Mouse (Mus musculus): ENCODE data around the gene Crebbp. TPM values are rescaled to one million over a fixed set of nuclear protein-coding genes. Genes with fewer than 3 reads are reported as not detected.
"Not testable (repeated sequence)": the region's sequence is repeated elsewhere in the genome, so short reads cannot be mapped to it uniquely, and the experiment has no call there.

Gene Crebbp
- polyA plus RNA-seq, 1 experiment from 2014 or later = 38.4 TPM

GRCm38 (mm10) chr16:4133754-4134153 lies 80.0 kb downstream of the Crebbp start:
- ATAC-seq (ENCODE audit: low FRiP score, low read depth) = no peak
- 90% methylated on average over 1 of the region's 1 CpGs for WGBS
- Histone ChIP-seq H3K4me3 (no peak overlapping the region), H3K27ac (no peak overlapping the region), H3K9me3 (no peaks in the 10 kb centered on the region), H3K4me2 (replicated peaks) (no peak overlapping the region), H3K4me1 (no peaks in the 10 kb centered on the region), H3K9ac (no peak overlapping the region), H3K27me3 (replicated peaks) (no peaks in the 10 kb centered on the region), H3K36me3 (peaks cover 22% of the 10 kb centered on the region)

GRCm38 (mm10) chr16:4128894-4129293 lies 84.9 kb downstream of the Crebbp start:
- no peak overlapping the region for H3K4me3 ChIP-seq
- no peak overlapping the region for H3K9ac ChIP-seq
- no peaks in the 10 kb centered on the region for H3K9me3 ChIP-seq
- H3K27ac ChIP-seq = no peak overlapping the region
- H3K27me3 ChIP-seq (replicated peaks) = no peaks in the 10 kb centered on the region
- H3K4me2 ChIP-seq (replicated peaks) = no peak overlapping the region
- peaks cover 39% of the 10 kb centered on the region for H3K36me3 ChIP-seq
- WGBS = 88% methylated on average over 1 of the region's 1 CpGs
- no peaks in the 10 kb centered on the region for H3K4me1 ChIP-seq
- ATAC-seq (ENCODE audit: low FRiP score, low read depth) = no peak

GRCm38 (mm10) chr16:4117072-4117471 lies 96.7 kb downstream of the Crebbp start:
- 94% methylated on average over 4 of the region's 4 CpGs for WGBS
- Histone ChIP-seq H3K9me3 (no peaks in the 10 kb centered on the region), H3K4me2 (replicated peaks) (no peak overlapping the region), H3K4me1 (no peaks in the 10 kb centered on the region), H3K36me3 (peaks cover 79% of the 10 kb centered on the region), H3K27ac (no peak overlapping the region), H3K27me3 (replicated peaks) (no peaks in the 10 kb centered on the region), H3K4me3 (no peak overlapping the region), H3K9ac (no peak overlapping the region)
- no peak for ATAC-seq (ENCODE audit: low FRiP score, low read depth)

- Histone ChIP-seq H3K9me3 (no peaks in the 10 kb centered on the region), H3K36me3 (peaks cover 54% of the 10 kb centered on the region), H3K27me3 (replicated peaks) (no peaks in the 10 kb centered on the region), H3K4me1 (no peaks in the 10 kb centered on the region), H3K4me3 (no peak overlapping the region), H3K9ac (no peak overlapping the region), H3K4me2 (replicated peaks) (no peak overlapping the region), H3K27ac (no peak overlapping the region)
- 94% methylated on average over 2 of the region's 2 CpGs for WGBS
- ATAC-seq (ENCODE audit: low FRiP score, low read depth) = no peak
Measured at GRCm38 (mm10) chr16:4100374-4100773, 113.4 kb downstream of the Crebbp start.

- Histone ChIP-seq H3K36me3 (peaks cover 74% of the 10 kb centered on the region), H3K27me3 (replicated peaks) (no peaks in the 10 kb centered on the region), H3K9ac (no peak overlapping the region), H3K4me1 (no peaks in the 10 kb centered on the region), H3K4me3 (no peak overlapping the region), H3K27ac (no peak overlapping the region), H3K4me2 (replicated peaks) (no peak overlapping the region), H3K9me3 (no peaks in the 10 kb centered on the region)
- ATAC-seq (ENCODE audit: low FRiP score, low read depth) = no peak
- 98% methylated on average over 1 of the region's 1 CpGs for WGBS
Measured at GRCm38 (mm10) chr16:4097521-4097920, 116.3 kb downstream of the Crebbp start.

- Histone ChIP-seq H3K9me3 (no peaks in the 10 kb centered on the region), H3K27ac (no peak overlapping the region), H3K4me2 (replicated peaks) (no peak overlapping the region), H3K4me3 (no peak overlapping the region), H3K36me3 (peaks cover 79% of the 10 kb centered on the region), H3K27me3 (replicated peaks) (no peaks in the 10 kb centered on the region), H3K9ac (no peak overlapping the region), H3K4me1 (no peaks in the 10 kb centered on the region)
- no peak for ATAC-seq (ENCODE audit: low FRiP score, low read depth)
Measured at GRCm38 (mm10) chr16:4096898-4097297, 116.9 kb downstream of the Crebbp start.

GRCm38 (mm10) chr16:4096141-4096540 lies 117.7 kb downstream of the Crebbp start:
- H3K36me3 ChIP-seq = peaks cover 80% of the 10 kb centered on the region
- no peaks in the 10 kb centered on the region for H3K27me3 ChIP-seq (replicated peaks)
- H3K4me3 ChIP-seq = no peak overlapping the region
- no peaks in the 10 kb centered on the region for H3K9me3 ChIP-seq
- 96% methylated on average over 3 of the region's 3 CpGs for WGBS
- H3K4me1 ChIP-seq = no peaks in the 10 kb centered on the region
- no peak overlapping the region for H3K4me2 ChIP-seq (replicated peaks)
- no peak overlapping the region for H3K9ac ChIP-seq
- no peak for ATAC-seq (ENCODE audit: low FRiP score, low read depth)
- H3K27ac ChIP-seq = no peak overlapping the region

- Histone ChIP-seq H3K27me3 (replicated peaks) (no peaks in the 10 kb centered on the region), H3K36me3 (peaks cover 87% of the 10 kb centered on the region), H3K9ac (no peak overlapping the region), H3K4me1 (no peaks in the 10 kb centered on the region), H3K27ac (no peak overlapping the region), H3K4me3 (no peak overlapping the region), H3K4me2 (replicated peaks) (no peak overlapping the region), H3K9me3 (no peaks in the 10 kb centered on the region)
- ATAC-seq (ENCODE audit: low FRiP score, low read depth) = no peak
- 95% methylated on average over 8 of the region's 8 CpGs for WGBS
Measured at GRCm38 (mm10) chr16:4087214-4087913, 126.4 kb downstream of the Crebbp start.

- no peaks in the 10 kb centered on the region for H3K27me3 ChIP-seq (replicated peaks)
- WGBS = 92% methylated on average over 9 of the region's 9 CpGs
Measured at GRCm38 (mm10) chr16:4085851-4086387, 127.9 kb downstream of the Crebbp start.

GRCm38 (mm10) chr16:4085051-4085450 lies 128.7 kb downstream of the Crebbp start:
- H3K27ac ChIP-seq = no peak overlapping the region
- H3K4me1 ChIP-seq = no peaks in the 10 kb centered on the region
- no peaks in the 10 kb centered on the region for H3K27me3 ChIP-seq (replicated peaks)
- no peak overlapping the region for H3K9ac ChIP-seq
- peaks cover 68% of the 10 kb centered on the region for H3K36me3 ChIP-seq
- no peaks in the 10 kb centered on the region for H3K9me3 ChIP-seq
- H3K4me2 ChIP-seq (replicated peaks) = no peak overlapping the region
- no peak overlapping the region for H3K4me3 ChIP-seq
- 94% methylated on average over 7 of the region's 7 CpGs for whole genome bisulfite sequencing
- ATAC-seq (ENCODE audit: low FRiP score, low read depth) = no peak

More at GRCm38 (mm10) chr16:4085851-4086387, 127.9 kb downstream of the Crebbp start:
- Histone ChIP-seq H3K36me3 (peaks cover 77% of the 10 kb centered on the region), H3K9ac (no peak overlapping the region), H3K4me1 (no peaks in the 10 kb centered on the region), H3K27ac (no peak overlapping the region), H3K4me3 (no peak overlapping the region), H3K4me2 (replicated peaks) (no peak overlapping the region), H3K9me3 (no peaks in the 10 kb centered on the region)
- no peak for ATAC-seq (ENCODE audit: low FRiP score, low read depth)

- H3K9me3 ChIP-seq = not testable (repeated sequence)
Measured at GRCm38 (mm10) chr16:4080419-4080818, 133.4 kb downstream of the Crebbp start.

GRCm38 (mm10) chr16:4079656-4080055 lies 134.1 kb downstream of the Crebbp start:
- ATAC-seq (ENCODE audit: low FRiP score, low read depth) = no peak
- H3K9me3 ChIP-seq = no peaks in the 10 kb centered on the region
- no peak overlapping the region for H3K4me2 ChIP-seq (replicated peaks)
- no peak overlapping the region for H3K27ac ChIP-seq
- WGBS = 78% methylated on average over 1 of the region's 1 CpGs
- H3K9ac ChIP-seq = no peak overlapping the region
- H3K4me3 ChIP-seq = no peak overlapping the region
- peaks cover 17% of the 10 kb centered on the region for H3K36me3 ChIP-seq
- H3K4me1 ChIP-seq = peaks cover 7% of the 10 kb centered on the region
- no peaks in the 10 kb centered on the region for H3K27me3 ChIP-seq (replicated peaks)

More at GRCm38 (mm10) chr16:4080419-4080818, 133.4 kb downstream of the Crebbp start:
- not testable (repeated sequence) for H3K4me2 ChIP-seq (replicated peaks); H3K9ac ChIP-seq; H3K27me3 ChIP-seq (replicated peaks); H3K4me3 ChIP-seq; ATAC-seq (ENCODE audit: low FRiP score, low read depth); H3K4me1 ChIP-seq; H3K27ac ChIP-seq
- peaks cover 24% of the 10 kb centered on the region for H3K36me3 ChIP-seq
- WGBS = 73% methylated on average over 3 of the region's 3 CpGs

- H3K4me3 ChIP-seq = not testable (repeated sequence)
Measured at GRCm38 (mm10) chr16:4078302-4078701, 135.5 kb downstream of the Crebbp start.

More at GRCm38 (mm10) chr16:4078302-4078701, 135.5 kb downstream of the Crebbp start:
- peaks cover 11% of the 10 kb centered on the region; the same call in 1 of the 2 replicates for H3K36me3 ChIP-seq
- not testable (repeated sequence) for H3K9me3 ChIP-seq; H3K4me1 ChIP-seq; H3K27me3 ChIP-seq (replicated peaks); H3K27ac ChIP-seq; ATAC-seq (ENCODE audit: low FRiP score, low read depth); H3K9ac ChIP-seq
- WGBS = 73% methylated on average over 10 of the region's 10 CpGs
- peak overlapping the region; percentile 61 for H3K4me2 ChIP-seq (replicated peaks)
